Mouse (Mus musculus): ENCODE results near the gene Tmem121. TPM values are rescaled to one million over a fixed set of nuclear protein-coding genes. Genes with fewer than 3 reads are reported as not detected.

Gene Tmem121
- polyA plus RNA-seq, 1 experiment from 2014 or later: 10.5 TPM

GRCm38 (mm10) chr12:113163561-113164006 is 22.1 kb upstream of the Tmem121 start:
- peak overlapping the region; percentile 22 for H3K27ac ChIP-seq
- no peaks in the 10 kb centered on the region for H3K9me3 ChIP-seq
- peaks cover 5% of the 10 kb centered on the region; the same call in 1 of the 2 replicates for H3K36me3 ChIP-seq
- no peak overlapping the region for H3K9ac ChIP-seq
- H3K4me3 ChIP-seq (replicated peaks): no peak overlapping the region
- ATAC-seq (ENCODE audit: insufficient read depth, low FRiP score, low read depth): peak; percentile 5; the same call in 1 of the 2 replicates
- 90% methylated on average over 11 of the region's 11 CpGs for WGBS
- H3K4me1 ChIP-seq: no peaks in the 10 kb centered on the region
- no peaks in the 10 kb centered on the region for H3K27me3 ChIP-seq (replicated peaks)
- H3K4me2 ChIP-seq: no peak overlapping the region

- ATAC-seq (ENCODE audit: insufficient read depth, low FRiP score, low read depth): no peak
- WGBS: 70% methylated on average over 9 of the region's 9 CpGs
These were observed 17.6 kb upstream of the Tmem121 start for GRCm38 (mm10) chr12:113168031-113168536.

GRCm38 (mm10) chr12:113176960-113177725 is 8.6 kb upstream of the Tmem121 start:
- Histone ChIP-seq H3K9ac (no peak overlapping the region), H3K27me3 (replicated peaks) (no peaks in the 10 kb centered on the region), H3K4me1 (no peaks in the 10 kb centered on the region), H3K36me3 (no peaks in the 10 kb centered on the region), H3K4me2 (no peak overlapping the region), H3K27ac (no peak overlapping the region), H3K4me3 (replicated peaks) (no peak overlapping the region), H3K9me3 (no peaks in the 10 kb centered on the region)
- 87% methylated on average over 18 of the region's 18 CpGs for WGBS
- no peak for ATAC-seq (ENCODE audit: insufficient read depth, low FRiP score, low read depth)

More at GRCm38 (mm10) chr12:113168031-113168536, 17.6 kb upstream of the Tmem121 start:
- no peak overlapping the region for H3K4me3 ChIP-seq (replicated peaks)
- no peak overlapping the region for H3K9ac ChIP-seq
- no peaks in the 10 kb centered on the region for H3K4me1 ChIP-seq
- no peak overlapping the region for H3K4me2 ChIP-seq
- H3K9me3 ChIP-seq: no peaks in the 10 kb centered on the region
- no peaks in the 10 kb centered on the region for H3K27me3 ChIP-seq (replicated peaks)
- H3K27ac ChIP-seq: no peak overlapping the region
- H3K36me3 ChIP-seq: peaks cover 5% of the 10 kb centered on the region; the same call in 1 of the 2 replicates

GRCm38 (mm10) chr12:113181020-113181419 is 4.7 kb upstream of the Tmem121 start:
- H3K27ac ChIP-seq: no peak overlapping the region
- 39% methylated on average over 4 of the region's 4 CpGs for WGBS
- no peak for ATAC-seq (ENCODE audit: insufficient read depth, low FRiP score, low read depth)

GRCm38 (mm10) chr12:113184945-113185344 is 785 bp upstream of the Tmem121 start:
- Histone ChIP-seq H3K27ac (no peak overlapping the region), H3K4me1 (peaks cover 29% of the 10 kb centered on the region), H3K36me3 (0 out of 2 replicates have a peak, but pooled peaks cover 4% of the 10 kb centered on the region), H3K9me3 (no peaks in the 10 kb centered on the region), H3K4me2 (0 out of 2 replicates have a peak overlapping the region, but pooled peaks have one; percentile 90), H3K4me3 (replicated peaks) (no peak overlapping the region), H3K9ac (no peak overlapping the region), H3K27me3 (replicated peaks) (peaks cover 27% of the 10 kb centered on the region)
- 56% methylated on average over 5 of the region's 5 CpGs for WGBS
- no peak for ATAC-seq (ENCODE audit: insufficient read depth, low FRiP score, low read depth)

More at GRCm38 (mm10) chr12:113181020-113181419, 4.7 kb upstream of the Tmem121 start:
- no peak overlapping the region for H3K9ac ChIP-seq
- no peak overlapping the region for H3K4me2 ChIP-seq
- peaks cover 7% of the 10 kb centered on the region; the same call in 1 of the 2 replicates for H3K4me1 ChIP-seq
- H3K36me3 ChIP-seq: no peaks in the 10 kb centered on the region
- no peak overlapping the region for H3K4me3 ChIP-seq (replicated peaks)
- H3K27me3 ChIP-seq (replicated peaks): peaks cover 9% of the 10 kb centered on the region
- H3K9me3 ChIP-seq: no peaks in the 10 kb centered on the region

GRCm38 (mm10) chr12:113186326-113187010 is 738 bp downstream of the Tmem121 start:
- Histone ChIP-seq H3K4me2 (peak overlapping the region; percentile 90), H3K9me3 (no peaks in the 10 kb centered on the region), H3K4me3 (replicated peaks) (peak overlapping the region; percentile 61), H3K27me3 (replicated peaks) (peaks cover 27% of the 10 kb centered on the region), H3K36me3 (0 out of 2 replicates have a peak, but pooled peaks cover 4% of the 10 kb centered on the region), H3K4me1 (peaks cover 29% of the 10 kb centered on the region), H3K9ac (peak overlapping the region; percentile 34; the same call in 1 of the 2 replicates), H3K27ac (no peak overlapping the region)
- WGBS: 43% methylated on average over 12 of the region's 12 CpGs
- no peak for ATAC-seq (ENCODE audit: insufficient read depth, low FRiP score, low read depth)

- no peak for ATAC-seq (ENCODE audit: insufficient read depth, low FRiP score, low read depth)
- Histone ChIP-seq H3K27me3 (replicated peaks) (peaks cover 27% of the 10 kb centered on the region), H3K36me3 (0 out of 2 replicates have a peak, but pooled peaks cover 4% of the 10 kb centered on the region), H3K9me3 (no peaks in the 10 kb centered on the region), H3K4me1 (peaks cover 29% of the 10 kb centered on the region), H3K9ac (no peak overlapping the region), H3K4me2 (peak overlapping the region; percentile 90), H3K4me3 (replicated peaks) (peak overlapping the region; percentile 38; the same call in 1 of the 2 replicates), H3K27ac (no peak overlapping the region)
- 46% methylated on average over 4 of the region's 4 CpGs for WGBS
These were observed 1.3 kb downstream of the Tmem121 start for GRCm38 (mm10) chr12:113187011-113187375.

- H3K27me3 ChIP-seq (replicated peaks): peaks cover 27% of the 10 kb centered on the region
- H3K9ac ChIP-seq: no peak overlapping the region
- WGBS: 4% methylated on average over 56 of the region's 56 CpGs
These were observed 2.0 kb downstream of the Tmem121 start for GRCm38 (mm10) chr12:113187584-113188295.

GRCm38 (mm10) chr12:113188349-113189055 is 2.8 kb downstream of the Tmem121 start:
- peaks cover 27% of the 10 kb centered on the region for H3K27me3 ChIP-seq (replicated peaks)
- no peak overlapping the region for H3K27ac ChIP-seq
- H3K4me3 ChIP-seq (replicated peaks): peak overlapping the region; percentile 38; the same call in 1 of the 2 replicates
- peak overlapping the region; percentile 90 for H3K4me2 ChIP-seq
- 82% methylated on average over 50 of the region's 51 CpGs for WGBS
- no peak for ATAC-seq (ENCODE audit: insufficient read depth, low FRiP score, low read depth)
- no peak overlapping the region for H3K9ac ChIP-seq
- peaks cover 29% of the 10 kb centered on the region for H3K4me1 ChIP-seq
- H3K36me3 ChIP-seq: 0 out of 2 replicates have a peak, but pooled peaks cover 4% of the 10 kb centered on the region
- H3K9me3 ChIP-seq: no peaks in the 10 kb centered on the region

More at GRCm38 (mm10) chr12:113187584-113188295, 2.0 kb downstream of the Tmem121 start:
- Histone ChIP-seq H3K36me3 (0 out of 2 replicates have a peak, but pooled peaks cover 4% of the 10 kb centered on the region), H3K4me3 (replicated peaks) (peak overlapping the region; percentile 38), H3K4me1 (peaks cover 29% of the 10 kb centered on the region), H3K4me2 (peak overlapping the region; percentile 90), H3K9me3 (no peaks in the 10 kb centered on the region), H3K27ac (no peak overlapping the region)
- peak; percentile 44 for ATAC-seq (ENCODE audit: insufficient read depth, low FRiP score, low read depth)

GRCm38 (mm10) chr12:113193423-113193822 is 7.7 kb downstream of the Tmem121 start:
- ATAC-seq (ENCODE audit: insufficient read depth, low FRiP score, low read depth): no peak
- 55% methylated on average over 2 of the region's 2 CpGs for WGBS

More at GRCm38 (mm10) chr12:113193423-113193822, 7.7 kb downstream of the Tmem121 start:
- no peak overlapping the region for H3K9ac ChIP-seq
- peaks cover 3% of the 10 kb centered on the region; the same call in 1 of the 2 replicates for H3K27me3 ChIP-seq (replicated peaks)
- no peak overlapping the region for H3K4me2 ChIP-seq
- H3K36me3 ChIP-seq: 0 out of 2 replicates have a peak, but pooled peaks cover under 1% of the 10 kb centered on the region
- no peaks in the 10 kb centered on the region for H3K4me1 ChIP-seq
- H3K9me3 ChIP-seq: no peaks in the 10 kb centered on the region
- H3K27ac ChIP-seq: no peak overlapping the region
- H3K4me3 ChIP-seq (replicated peaks): no peak overlapping the region

Data from stomach, embryonic 15.5 days (tissue).